Mouse (Mus musculus) stomach, postnatal 0 days (tissue): Measurements from ENCODE around the gene Gm5737.

ENCODE experiments used
- CTCF ChIP-seq: IDR thresholded peaks from 2 replicates; pipeline ENCODE4 v1.5.1; 2016; ENCODE audit warnings: antibody characterized with exemption, low read depth, mild to moderate bottlenecking, moderate library complexity
- EP300 ChIP-seq: optimal IDR thresholded peaks from 2 replicates; pipeline ENCODE3; 2016; ENCODE audit warnings: antibody characterized with exemption

DNA sequence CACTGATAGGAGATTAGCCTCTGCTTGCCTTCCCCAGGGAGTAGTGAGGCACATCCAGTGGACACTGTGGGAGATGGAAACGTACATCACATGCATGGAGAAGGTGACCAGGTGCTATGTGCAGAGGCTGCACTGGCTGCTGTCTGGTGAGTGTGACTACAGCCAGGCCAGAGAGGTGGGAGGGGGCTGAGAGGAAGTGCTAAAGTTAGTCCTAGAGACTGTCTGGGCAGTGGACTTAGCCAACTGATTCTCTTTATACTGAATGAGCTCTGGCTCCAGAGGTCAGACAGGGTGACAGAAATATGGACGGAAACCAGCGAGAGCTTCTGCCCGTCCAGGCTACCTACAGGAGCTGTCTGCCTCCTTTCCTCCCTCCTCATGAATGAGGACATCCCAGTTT lies 16.6 kb upstream of the Gm5737 start:
- TF ChIP-seq CTCF (no peak), EP300 (no peak)
